Comparison of ENCODE assay signal across 14 mouse cellular contexts in the genomic region with DNA sequence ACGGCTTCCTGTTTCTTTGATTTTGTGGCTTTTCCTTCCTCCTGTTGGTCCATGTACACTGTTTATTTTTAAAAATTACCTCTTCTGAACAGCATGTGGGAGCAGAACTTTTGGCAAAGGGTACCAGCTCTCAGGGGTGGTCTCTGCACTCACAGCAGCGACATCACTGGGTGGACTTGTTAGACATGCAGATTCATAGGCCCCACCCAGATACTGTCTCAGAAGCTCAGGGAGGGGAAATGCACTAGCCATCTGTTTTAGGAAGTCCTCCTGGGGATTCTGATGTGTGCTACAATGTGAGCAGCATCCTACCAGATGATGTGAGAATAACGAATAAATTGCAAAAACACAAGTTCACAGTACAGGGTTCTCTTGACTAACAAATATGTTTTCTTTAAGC.
A peak's percentile ranks its signal among the peaks of the same experiment; 100 is the strongest.
DNase-seq lines count a peak whose midpoint lies in the region; ATAC-seq and TF ChIP-seq lines count a peak whose summit lies in the region.
"Had no signal": no experiment of that assay in that cellular context is flagged by ENCODE, and none has a peak within 500 bp of the region (broad histone marks: within the 10 kb centered on the region; RNA-seq: fewer than 3 reads in every experiment).

No protein-coding gene starts in this region.

- H3K4me1 ChIP-seq in forebrain, postnatal 0 days (ENCODE audit: insufficient read depth), result no peaks in the 10 kb centered on the region

- H3K36me3 ChIP-seq in forebrain, postnatal 0 days (ENCODE audit: insufficient read depth), result no peaks in the 10 kb centered on the region

- no peak overlapping the region for H3K27ac ChIP-seq in forebrain, postnatal 0 days (ENCODE audit: low read depth, low read length)

- TF ChIP-seq CTCF in forebrain, postnatal 0 days (IDR thresholded peaks at IDR 0.05; ENCODE audit: low read depth), result no peak

- H3K4me3 ChIP-seq in forebrain, postnatal 0 days (ENCODE audit: low read depth, low read length), result no peak overlapping the region

- intact Hi-C loops in gastrocnemius, postnatal 36 days (cut with DNase I), result no loop called here
- intact Hi-C loops in left cerebral cortex, postnatal 4 days (cut with DNase I), result no loop called here
- intact Hi-C loops in left cerebral cortex, postnatal 14 days (cut with DNase I), result no loop called here

- DNase-seq in gastrocnemius, adult 18-20 months (ENCODE audit: low spot score), result peak; percentile 3
- no peak for DNase-seq in gastrocnemius, postnatal 36 days
- DNase-seq in left cerebral cortex, postnatal 4 days, result peak; percentile 16
- DNase-seq in left cerebral cortex, postnatal 14 days (ENCODE audit: low spot score in 2 of 2), result no peak
- DNase-seq in forebrain, postnatal 0 days, result no peak
- peak; percentile 11 for DNase-seq in skeletal muscle tissue, adult 2 months (ENCODE audit: low read depth, low spot score)
- no peak for DNase-seq in left cerebral cortex, adult 8-10 months (ENCODE audit: low spot score in 2 of 2)
- DNase-seq: adrenal gland, adult 2 months; cerebellum, adult 18-20 months; kidney, adult 9 months; kidney, postnatal 36 days; lung, adult 18-20 months; thymus, postnatal 25 days had no signal

- peak; percentile 38 for ATAC-seq in forebrain, postnatal 0 days
- ATAC-seq: CD4-positive, CD25-positive, alpha-beta regulatory T cell, adult 4 months had no signal

- H3K4me2 ChIP-seq in forebrain, postnatal 0 days (ENCODE audit: low read depth), result no peak overlapping the region

- no peak overlapping the region for H3K9ac ChIP-seq in forebrain, postnatal 0 days

- no peaks in the 10 kb centered on the region for H3K9me3 ChIP-seq in forebrain, postnatal 0 days (ENCODE audit: low read length)

- 61% methylated on average over 3 of the region's 3 CpGs for WGBS in forebrain, postnatal 0 days

- H3K27me3 ChIP-seq in forebrain, postnatal 0 days (ENCODE audit: insufficient read depth, low read length), result no peaks in the 10 kb centered on the region

Comparison
In these comparisons a context has a peak if more than half of its experiments do, and no peak if none do; other contexts are left out.
1. DNase-seq: peak in gastrocnemius, adult 18-20 months (single experiment), left cerebral cortex, postnatal 4 days (single experiment) and skeletal muscle tissue, adult 2 months (single experiment); none in gastrocnemius, postnatal 36 days (0 of 2), left cerebral cortex, postnatal 14 days (0 of 2), forebrain, postnatal 0 days (single experiment) and left cerebral cortex, adult 8-10 months (0 of 2).